Mouse (Mus musculus) kidney, adult 2 months (tissue): Measurements from ENCODE around the gene Gm20379. TPM values are rescaled to one million over a fixed set of nuclear protein-coding genes. Genes with fewer than 3 reads are reported as not detected.
A peak's percentile ranks its signal among the peaks of the same experiment; 100 is the strongest.

Experiments used
- DNase-seq: peaks from one replicate; pipeline ENCODE4 v3.0.0; 2021
- H3K27ac ChIP-seq: fragments of 200-500 bp; 2 replicates; pipeline ENCODE4 v1.5.1; 2012; ENCODE audit warnings: low read depth, low read length, control low read depth, inconsistent platforms; ENCODE audit not compliant: insufficient read depth
- H3K27me3 ChIP-seq: fragments of 200-500 bp; replicated peaks from 2 replicates; pipeline ENCODE4 v1.6.1; 2012; ENCODE audit warnings: mild to moderate bottlenecking, moderate library complexity, low read length, inconsistent platforms; ENCODE audit not compliant: control insufficient read depth, insufficient read depth
- H3K36me3 ChIP-seq: fragments of 200-500 bp; 2 replicates; pipeline ENCODE4 v1.6.1; 2012; ENCODE audit warnings: mild to moderate bottlenecking, moderate library complexity, low read length, inconsistent platforms; ENCODE audit not compliant: control insufficient read depth, insufficient read depth
- H3K4me1 ChIP-seq: fragments of 200-500 bp; 2 replicates; pipeline ENCODE4 v1.6.1; 2011; ENCODE audit warnings: low read length; ENCODE audit not compliant: control insufficient read depth, insufficient read depth
- H3K4me3 ChIP-seq: fragments of 200-500 bp; 2 replicates; pipeline ENCODE4 v1.5.1; 2011; ENCODE audit warnings: mild to moderate bottlenecking, low read depth, low read length, control low read depth; ENCODE audit not compliant: insufficient read depth
- CTCF ChIP-seq: fragments of 200-500 bp; conservative IDR thresholded peaks from 2 replicates; pipeline ENCODE4 v1.5.1; 2011; ENCODE audit warnings: low read depth, mild to moderate bottlenecking, control low read depth, low read length, moderate library complexity, mixed read lengths; ENCODE audit not compliant: insufficient read depth, insufficient read length
- POLR2A ChIP-seq: fragments of 200-500 bp; IDR thresholded peaks from one replicate; pipeline ENCODE4 v1.6.1; 2011; ENCODE audit warnings: low read depth, low read length, control low read depth
- WGBS: fragments of 180-500 bp; shearing (Covaris S2); methylation state at CpG from one replicate; pipeline ENCODE4 v1.1.7; 2018; 5-methylcytosine and 5-hydroxymethylcytosine counted together
- polyA plus RNA-seq: library from polyadenylated mRNA; depleted of rRNA; stranded (reverse); fragments of >200 nt; gene quantifications from 2 replicates; pipeline ENCODE4 v1.2.3, GENCODE M21; 2012; rRNA removed

Gm20379 gene
- not detected in 2 replicates for polyA plus RNA-seq

DNA sequence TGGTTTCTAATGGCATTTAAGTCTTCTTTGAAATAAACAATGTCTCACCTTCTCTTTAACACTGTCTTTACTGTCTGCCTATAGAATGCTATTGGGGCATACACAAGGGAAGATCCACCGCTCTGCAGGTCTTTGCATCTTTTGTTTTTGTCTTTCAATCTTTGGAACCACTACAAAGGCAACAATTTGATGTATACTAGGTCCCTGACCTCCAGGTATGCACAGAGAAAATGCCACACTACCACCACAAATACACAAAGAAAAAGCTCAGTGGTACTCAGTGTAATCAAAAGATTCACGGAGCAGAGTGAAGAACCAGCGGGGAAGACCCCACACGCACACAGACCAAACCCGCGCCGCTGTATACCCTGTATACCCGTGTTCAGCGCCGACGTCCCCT lies at the start of gene Gm20379:
TSS of gene Gm20379 (plus strand) at position 301 of the 400 bp plus-strand sequence.
- DNase-seq: no peak
- H3K36me3 ChIP-seq: 0 out of 2 replicates have a peak, but pooled peaks cover 3% of the 10 kb centered on the region
- peaks cover 11% of the 10 kb centered on the region; the same call in 1 of the 2 replicates for H3K4me1 ChIP-seq
- no peaks in the 10 kb centered on the region for H3K27me3 ChIP-seq
- H3K4me3 ChIP-seq: no peak within 1 kb of the TSS
- WGBS: 99% methylated on average over 11 of the region's 11 CpGs
- TF ChIP-seq CTCF (no peak), POLR2A (no peak)
- H3K27ac ChIP-seq: no peak within 1 kb of the TSS

- DNase-seq: no peak
- Histone ChIP-seq H3K4me1 (no peaks in the 10 kb centered on the region), H3K36me3 (no peaks in the 10 kb centered on the region; the same call in none of the 2 replicates), H3K4me3 (no peak overlapping the region), H3K27me3 (no peaks in the 10 kb centered on the region), H3K27ac (no peak overlapping the region)
- 82% methylated on average over 5 of the region's 5 CpGs for WGBS
- TF ChIP-seq CTCF: no peak
- no peak for TF ChIP-seq POLR2A
These were observed 44.5 kb upstream of the Gm20379 start for GRCm38 (mm10) chr13:92261329-92261728.

- TF ChIP-seq CTCF (no peak), POLR2A (no peak)
- no peak overlapping the region for H3K4me3 ChIP-seq
- WGBS: 97% methylated on average over 6 of the region's 6 CpGs
- H3K4me1 ChIP-seq: no peaks in the 10 kb centered on the region
- DNase-seq: no peak
- H3K27me3 ChIP-seq: no peaks in the 10 kb centered on the region
- H3K36me3 ChIP-seq: no peaks in the 10 kb centered on the region; the same call in none of the 2 replicates
- no peak overlapping the region for H3K27ac ChIP-seq
These were observed 42.2 kb upstream of the Gm20379 start for GRCm38 (mm10) chr13:92263566-92263965.

DNA sequence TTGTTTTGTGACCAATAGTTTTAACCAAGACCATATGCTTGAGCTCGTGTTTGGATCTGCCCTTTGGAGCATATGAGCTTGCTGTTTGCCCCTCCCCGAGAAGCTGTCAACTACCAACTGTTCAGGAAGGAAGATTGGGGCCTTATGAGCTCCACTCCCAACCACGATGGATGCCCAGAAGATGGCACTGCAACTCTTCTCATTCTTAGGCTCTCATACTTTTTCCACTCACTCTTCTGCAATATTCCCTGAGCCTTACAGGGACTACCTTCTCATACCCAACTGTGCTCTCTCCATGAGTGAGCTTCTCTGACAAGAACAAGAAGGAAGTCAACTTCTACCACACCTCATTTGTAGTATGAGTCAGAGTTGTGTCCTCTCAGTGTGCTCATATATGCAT lies 38.7 kb upstream of the Gm20379 start:
- Histone ChIP-seq H3K4me3 (no peak overlapping the region), H3K4me1 (no peaks in the 10 kb centered on the region), H3K36me3 (no peaks in the 10 kb centered on the region), H3K27ac (no peak overlapping the region), H3K27me3 (no peaks in the 10 kb centered on the region)
- TF ChIP-seq CTCF: peak; percentile 45; the same call in 1 of the 2 replicates
- TF ChIP-seq POLR2A: no peak
- peak; percentile 12 for DNase-seq
- WGBS: 69% methylated on average over 3 of the region's 3 CpGs

DNA sequence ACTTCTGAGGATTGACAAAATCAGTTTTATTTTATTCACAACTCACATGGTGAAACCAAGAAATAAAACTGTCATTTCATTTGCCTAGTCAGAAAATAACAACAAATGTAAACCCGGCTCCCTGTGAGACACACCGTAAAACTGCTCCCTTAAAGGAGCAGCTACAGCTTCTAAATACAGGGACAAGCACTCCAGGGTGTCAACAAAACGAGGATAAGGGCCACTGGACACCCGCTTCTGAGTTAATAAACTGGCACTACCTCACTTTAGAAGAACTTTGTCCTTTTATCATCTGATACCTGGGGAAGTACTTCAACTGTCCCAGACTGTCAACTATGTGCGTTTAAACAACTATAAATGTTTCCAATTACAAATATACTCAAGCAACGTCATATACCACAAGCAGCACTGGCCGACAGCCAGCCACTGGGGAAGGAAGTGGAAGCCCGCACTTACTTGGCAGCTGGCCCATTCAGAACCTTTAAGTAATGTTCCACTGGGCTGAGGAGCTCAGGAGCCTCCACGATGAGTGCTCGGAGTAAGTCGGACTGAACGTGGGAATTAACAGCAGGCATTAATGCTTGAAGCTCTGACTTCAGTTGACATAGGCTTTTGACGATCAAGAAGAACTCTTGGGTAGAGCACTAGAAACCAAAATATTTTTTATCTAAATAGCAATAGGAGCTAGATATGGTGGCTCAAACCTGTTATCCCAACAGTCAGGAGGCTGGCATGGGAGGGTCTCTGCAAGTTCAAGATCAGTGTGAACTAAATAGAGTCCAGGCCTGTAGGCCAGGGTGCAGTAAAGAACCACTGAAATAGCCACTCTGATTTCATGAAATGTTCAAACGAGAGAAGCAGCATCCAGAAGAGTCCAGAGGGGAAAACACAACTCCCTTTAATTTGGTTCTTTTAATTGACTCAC lies 31.2 kb upstream of the Gm20379 start:
- Histone ChIP-seq H3K27me3 (no peaks in the 10 kb centered on the region), H3K36me3 (no peaks in the 10 kb centered on the region), H3K4me1 (peaks cover 4% of the 10 kb centered on the region; the same call in 1 of the 2 replicates), H3K4me3 (no peak overlapping the region), H3K27ac (no peak overlapping the region)
- peak; percentile 88 for DNase-seq
- WGBS: 18% methylated on average over 14 of the region's 14 CpGs
- TF ChIP-seq POLR2A: no peak
- no peak for TF ChIP-seq CTCF

DNA sequence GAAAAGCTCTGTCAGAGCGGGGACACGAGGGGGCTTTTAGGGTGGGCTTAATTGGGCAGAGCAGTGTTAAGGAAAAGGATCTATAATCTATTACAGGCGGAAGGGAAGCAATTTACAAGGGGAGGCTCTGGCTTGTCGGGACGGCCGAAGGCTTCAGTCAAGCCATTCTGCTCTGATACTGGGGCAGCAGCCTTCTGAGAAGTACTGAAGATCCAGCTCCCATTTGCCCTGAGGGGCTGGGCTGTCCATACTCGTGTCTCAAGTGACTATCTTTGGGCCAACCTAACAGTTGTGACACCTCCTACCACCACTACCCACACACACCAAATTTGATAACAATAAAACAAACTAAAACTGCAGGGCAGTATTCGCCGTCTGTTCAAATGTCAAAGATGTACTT lies 30.5 kb upstream of the Gm20379 start:
- Histone ChIP-seq H3K4me3 (no peak overlapping the region), H3K36me3 (no peaks in the 10 kb centered on the region), H3K4me1 (peaks cover 4% of the 10 kb centered on the region; the same call in 1 of the 2 replicates), H3K27me3 (no peaks in the 10 kb centered on the region), H3K27ac (no peak overlapping the region)
- TF ChIP-seq POLR2A: no peak
- TF ChIP-seq CTCF: no peak
- DNase-seq: no peak
- 93% methylated on average over 9 of the region's 9 CpGs for WGBS

DNA sequence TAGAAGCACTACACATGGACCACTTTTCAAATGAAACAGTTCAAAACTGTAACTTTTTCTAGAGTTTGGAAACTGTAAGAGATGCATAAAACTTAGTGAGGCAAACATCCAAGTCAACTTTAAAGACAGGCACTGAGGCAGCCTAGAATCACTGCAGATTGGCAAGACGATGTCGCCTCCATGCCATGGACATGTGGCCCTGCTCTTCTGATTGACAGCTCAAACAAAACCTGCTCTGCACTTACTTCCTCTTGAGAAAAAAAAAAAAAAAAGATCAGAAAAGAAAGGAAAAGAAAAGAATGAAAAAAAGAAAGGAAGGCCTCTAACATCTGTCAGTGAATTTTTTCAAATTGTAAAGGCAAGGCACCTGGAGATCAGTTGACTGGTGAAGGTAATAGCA lies 28.8 kb upstream of the Gm20379 start:
- Histone ChIP-seq H3K4me3 (no peak overlapping the region), H3K36me3 (no peaks in the 10 kb centered on the region; the same call in 1 of the 2 replicates), H3K27me3 (no peaks in the 10 kb centered on the region), H3K4me1 (peaks cover 4% of the 10 kb centered on the region; the same call in 1 of the 2 replicates), H3K27ac (no peak overlapping the region)
- no peak for DNase-seq
- no peak for TF ChIP-seq POLR2A
- no peak for TF ChIP-seq CTCF
- 91% methylated on average over 2 of the region's 2 CpGs for WGBS
